Mouse (Mus musculus): ENCODE measurements around the gene Shld2. TPM values are rescaled to one million over a fixed set of nuclear protein-coding genes. Genes with fewer than 3 reads are reported as not detected.
"Not testable (repeated sequence)": the region's sequence is repeated elsewhere in the genome, so short reads cannot be mapped to it uniquely, and the experiment has no call there.

Shld2 gene
- polyA plus RNA-seq, 1 experiment = 4.6 TPM

DNA sequence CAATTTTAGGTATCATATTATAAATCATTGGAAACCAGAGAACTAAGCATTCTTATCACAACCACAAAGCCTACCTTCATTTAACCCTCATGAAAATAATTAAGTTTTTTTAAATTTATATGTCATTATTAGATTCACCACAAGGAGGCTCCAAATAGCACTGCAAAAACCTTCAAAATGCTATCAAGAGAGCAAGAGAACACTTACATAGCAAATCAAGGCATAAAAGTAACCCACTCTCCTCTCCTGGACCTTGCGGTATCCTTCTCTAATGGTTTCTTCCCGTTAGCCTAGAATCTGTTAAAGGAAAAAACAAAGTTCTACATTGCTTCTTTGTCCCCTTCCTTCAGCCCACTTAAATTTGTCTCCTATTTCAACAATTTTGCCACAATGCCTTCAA lies 37.0 kb downstream of the Shld2 start:
- H3K27ac ChIP-seq (ENCODE audit: insufficient read depth, low read length) = no peak overlapping the region
- no peaks in the 10 kb centered on the region for H3K4me1 ChIP-seq (ENCODE audit: control insufficient read depth, insufficient read depth, low read length)
- TF ChIP-seq POLR2A (IDR thresholded peaks at IDR 0.05; ENCODE audit: extremely low read depth, insufficient read depth, low read length) (no peak), CTCF (IDR thresholded peaks at IDR 0.05; ENCODE audit: extremely low read depth, insufficient read depth, low read length) (no peak)
- no peak overlapping the region for H3K4me3 ChIP-seq (ENCODE audit: insufficient read depth, low read length)

DNA sequence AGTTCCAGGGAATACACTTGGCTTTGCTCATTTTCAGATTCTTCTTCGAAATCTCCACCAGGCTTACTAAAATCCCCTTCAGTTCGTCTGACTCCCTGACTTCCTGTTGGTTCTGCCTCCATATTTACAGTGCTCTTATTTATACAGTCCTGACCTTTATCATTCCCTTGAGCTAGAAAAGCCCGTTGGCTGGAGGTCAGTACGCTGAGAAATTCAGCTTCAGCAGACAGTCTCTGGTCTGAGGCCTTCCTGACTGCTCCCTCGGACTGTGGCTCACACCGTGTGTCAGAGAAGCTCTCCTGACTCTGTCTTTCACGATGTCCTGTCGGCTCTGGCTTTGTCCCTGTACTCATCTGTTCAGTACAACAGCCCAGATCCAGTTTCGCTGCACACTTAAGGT lies 42.2 kb downstream of the Shld2 start:
- no peaks in the 10 kb centered on the region for H3K4me1 ChIP-seq (ENCODE audit: control insufficient read depth, insufficient read depth, low read length)
- TF ChIP-seq CTCF (IDR thresholded peaks at IDR 0.05; ENCODE audit: extremely low read depth, insufficient read depth, low read length) (no peak), POLR2A (IDR thresholded peaks at IDR 0.05; ENCODE audit: extremely low read depth, insufficient read depth, low read length) (no peak)
- H3K4me3 ChIP-seq (ENCODE audit: insufficient read depth, low read length) = no peak overlapping the region
- no peak overlapping the region for H3K27ac ChIP-seq (ENCODE audit: insufficient read depth, low read length)

GRCm38 (mm10) chr14:34258525-34258924 lies 51.8 kb downstream of the Shld2 start:
- H3K27ac ChIP-seq (ENCODE audit: insufficient read depth, low read length); H3K4me3 ChIP-seq (ENCODE audit: insufficient read depth, low read length); H3K4me1 ChIP-seq (ENCODE audit: control insufficient read depth, insufficient read depth, low read length): not testable (repeated sequence)

- Histone ChIP-seq H3K4me3 (ENCODE audit: insufficient read depth, low read length) (no peak overlapping the region), H3K27ac (ENCODE audit: insufficient read depth, low read length) (no peak overlapping the region), H3K4me1 (ENCODE audit: control insufficient read depth, insufficient read depth, low read length) (no peaks in the 10 kb centered on the region)
- TF ChIP-seq POLR2A (IDR thresholded peaks at IDR 0.05; ENCODE audit: extremely low read depth, insufficient read depth, low read length) (no peak), CTCF (IDR thresholded peaks at IDR 0.05; ENCODE audit: extremely low read depth, insufficient read depth, low read length) (no peak)
Measured at GRCm38 (mm10) chr14:34253261-34253660, 57.0 kb downstream of the Shld2 start.

DNA sequence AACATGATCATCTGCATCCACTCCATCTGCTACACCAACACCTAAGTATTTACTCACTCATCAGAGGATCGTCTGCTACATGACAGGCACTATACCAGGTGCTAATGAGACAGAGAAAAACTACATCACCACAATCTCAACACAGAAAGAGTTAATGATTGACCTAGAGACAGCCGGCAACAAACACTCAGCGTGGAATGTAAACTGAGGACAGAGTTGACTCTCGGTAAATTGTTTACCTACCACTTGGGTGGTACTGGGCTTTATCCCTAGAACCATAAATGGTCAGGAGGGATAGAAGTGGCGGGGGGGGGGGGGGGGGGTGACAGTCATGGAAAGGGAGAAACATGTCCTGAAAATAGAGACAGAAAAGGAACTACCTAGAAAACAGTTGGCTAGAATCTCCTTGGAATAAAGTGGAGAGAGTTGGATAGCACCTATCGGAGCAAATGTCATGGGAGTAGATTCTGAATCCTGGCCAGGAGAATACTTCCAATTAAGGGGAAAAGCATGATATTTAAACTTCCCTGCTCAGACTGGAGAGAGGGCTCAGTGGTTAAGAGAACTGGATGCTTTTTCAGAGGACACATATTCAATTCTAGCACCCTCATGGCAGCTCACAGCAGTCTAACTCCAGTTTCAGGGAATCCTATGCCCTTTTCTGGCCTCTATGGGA lies 57.7 kb downstream of the Shld2 start:
- no peak overlapping the region for H3K27ac ChIP-seq (ENCODE audit: insufficient read depth, low read length)
- TF ChIP-seq POLR2A (IDR thresholded peaks at IDR 0.05; ENCODE audit: extremely low read depth, insufficient read depth, low read length) = no peak
- no peak for TF ChIP-seq CTCF (IDR thresholded peaks at IDR 0.05; ENCODE audit: extremely low read depth, insufficient read depth, low read length)
- H3K4me1 ChIP-seq (ENCODE audit: control insufficient read depth, insufficient read depth, low read length) = no peaks in the 10 kb centered on the region
- no peak overlapping the region for H3K4me3 ChIP-seq (ENCODE audit: insufficient read depth, low read length)

- no peak overlapping the region for H3K27ac ChIP-seq (ENCODE audit: insufficient read depth, low read length)
- H3K4me1 ChIP-seq (ENCODE audit: control insufficient read depth, insufficient read depth, low read length) = no peaks in the 10 kb centered on the region
- no peak overlapping the region for H3K4me3 ChIP-seq (ENCODE audit: insufficient read depth, low read length)
- no peak for TF ChIP-seq POLR2A (IDR thresholded peaks at IDR 0.05; ENCODE audit: extremely low read depth, insufficient read depth, low read length)
Measured at GRCm38 (mm10) chr14:34240676-34241075, 69.6 kb downstream of the Shld2 start.

DNA sequence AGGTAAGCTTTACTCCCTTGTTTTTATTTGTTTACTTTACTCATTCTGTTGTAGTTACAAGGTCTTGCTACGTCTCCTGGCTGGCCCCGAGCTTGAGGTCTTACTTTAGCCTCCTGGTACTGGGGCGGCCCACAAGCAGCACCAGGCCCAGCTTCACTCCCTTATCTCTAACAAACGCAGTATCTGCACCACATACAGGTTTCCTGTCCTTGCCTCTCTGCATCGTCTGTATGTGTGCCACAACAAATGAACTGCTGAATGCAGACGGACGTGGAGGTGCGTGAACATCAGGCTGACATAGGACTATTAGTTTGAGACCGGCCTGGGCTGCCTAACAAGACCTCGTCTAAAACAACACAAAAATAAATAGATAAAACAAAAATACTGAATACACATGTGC lies 70.0 kb downstream of the Shld2 start:
- TF ChIP-seq CTCF (IDR thresholded peaks at IDR 0.05; ENCODE audit: extremely low read depth, insufficient read depth, low read length) (no peak), POLR2A (IDR thresholded peaks at IDR 0.05; ENCODE audit: extremely low read depth, insufficient read depth, low read length) (no peak)
- no peaks in the 10 kb centered on the region for H3K4me1 ChIP-seq (ENCODE audit: control insufficient read depth, insufficient read depth, low read length)
- H3K4me3 ChIP-seq (ENCODE audit: insufficient read depth, low read length) = no peak overlapping the region
- no peak overlapping the region for H3K27ac ChIP-seq (ENCODE audit: insufficient read depth, low read length)

GRCm38 (mm10) chr14:34234630-34235380 lies 75.5 kb downstream of the Shld2 start:
- Histone ChIP-seq H3K4me1 (ENCODE audit: control insufficient read depth, insufficient read depth, low read length) (no peaks in the 10 kb centered on the region), H3K4me3 (ENCODE audit: insufficient read depth, low read length) (no peak overlapping the region; the same call in 1 of the 2 replicates), H3K27ac (ENCODE audit: insufficient read depth, low read length) (no peak overlapping the region)
- TF ChIP-seq CTCF (IDR thresholded peaks at IDR 0.05; ENCODE audit: extremely low read depth, insufficient read depth, low read length) (peak; percentile 78), POLR2A (IDR thresholded peaks at IDR 0.05; ENCODE audit: extremely low read depth, insufficient read depth, low read length) (no peak)

DNA sequence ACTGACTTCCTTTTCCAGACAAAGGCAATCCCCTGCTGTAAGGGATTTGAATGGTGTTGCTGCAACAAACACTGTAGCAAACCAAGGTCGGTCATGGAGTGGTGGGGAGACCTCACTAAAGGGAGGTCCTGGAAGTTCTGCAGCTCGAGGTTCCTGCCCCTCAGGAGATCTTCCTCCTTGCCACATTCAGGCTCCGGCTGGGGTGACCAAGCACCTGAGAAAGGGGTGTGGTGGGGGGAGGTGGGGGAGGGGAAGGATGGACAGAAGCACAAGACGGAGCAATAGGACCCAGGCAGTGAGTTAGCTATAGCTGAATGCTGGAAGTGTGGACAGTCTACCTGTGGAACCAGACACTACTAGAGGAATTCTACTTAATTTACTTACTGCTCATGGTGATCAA lies 76.4 kb downstream of the Shld2 start:
- H3K4me3 ChIP-seq (ENCODE audit: insufficient read depth, low read length) = no peak overlapping the region
- no peaks in the 10 kb centered on the region for H3K4me1 ChIP-seq (ENCODE audit: control insufficient read depth, insufficient read depth, low read length)
- TF ChIP-seq CTCF (IDR thresholded peaks at IDR 0.05; ENCODE audit: extremely low read depth, insufficient read depth, low read length) (no peak), POLR2A (IDR thresholded peaks at IDR 0.05; ENCODE audit: extremely low read depth, insufficient read depth, low read length) (no peak)
- H3K27ac ChIP-seq (ENCODE audit: insufficient read depth, low read length) = no peak overlapping the region
